Mouse (Mus musculus): Measurements from ENCODE around the gene Zfp936. TPM values are rescaled to one million over a fixed set of nuclear protein-coding genes. Genes with fewer than 3 reads are reported as not detected.
"Not testable (repeated sequence)": the region's sequence is repeated elsewhere in the genome, so short reads cannot be mapped to it uniquely, and the experiment has no call there.

The Zfp936 gene
- not detected in 2 replicates for polyA plus RNA-seq (2011; ENCODE audit: insufficient read depth, insufficient read length, low replicate concordance, missing spikeins)

- not testable (repeated sequence) for H3K27ac ChIP-seq (ENCODE audit: control insufficient read depth, insufficient read depth, low read depth, low read length, poor library complexity); H3K4me1 ChIP-seq (ENCODE audit: control insufficient read depth, insufficient read depth, low read length); H3K4me3 ChIP-seq (replicated peaks; ENCODE audit: control insufficient read depth, low read depth, low read length)
- WGBS = 79% methylated on average over 10 of the region's 10 CpGs
Observed at GRCm38 (mm10) chr7:43113929-43114328, at the start of gene Zfp936. TSS of gene Zfp936 (plus strand) at chr7:43114229.

DNA sequence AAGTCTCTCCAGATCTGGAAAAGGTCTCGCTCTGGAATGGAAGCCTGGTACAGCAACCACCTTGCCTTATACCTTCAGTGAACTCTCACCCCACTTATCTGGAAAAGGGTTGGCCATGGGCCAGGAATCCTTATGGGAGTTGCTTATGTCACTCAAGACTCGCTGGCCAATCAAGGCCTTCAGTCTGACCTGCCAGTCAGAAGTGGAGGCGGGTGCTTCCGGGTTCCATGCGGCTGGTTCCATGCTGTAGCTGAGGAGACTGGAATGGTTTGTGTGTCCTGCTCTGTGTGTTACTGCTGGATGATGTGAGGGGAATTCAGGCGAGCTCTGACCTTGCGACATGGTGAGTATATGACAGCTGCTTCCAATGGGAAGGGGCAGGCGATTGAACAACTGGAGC is 36.2 kb upstream of the Zfp936 start:
- Histone ChIP-seq H3K4me1 (ENCODE audit: control insufficient read depth, insufficient read depth, low read length) (no peaks in the 10 kb centered on the region), H3K4me3 (replicated peaks; ENCODE audit: control insufficient read depth, low read depth, low read length) (no peak overlapping the region), H3K27ac (ENCODE audit: control insufficient read depth, insufficient read depth, low read depth, low read length, poor library complexity) (no peak overlapping the region)
- WGBS = 85% methylated on average over 8 of the region's 8 CpGs
- no peak for TF ChIP-seq POLR2A (IDR thresholded peaks at IDR 0.05; ENCODE audit: borderline replicate concordance, control insufficient read depth, low read depth, low read length)
- TF ChIP-seq CTCF (IDR thresholded peaks at IDR 0.05; ENCODE audit: control insufficient read depth, insufficient read depth, low read length) = no peak

DNA sequence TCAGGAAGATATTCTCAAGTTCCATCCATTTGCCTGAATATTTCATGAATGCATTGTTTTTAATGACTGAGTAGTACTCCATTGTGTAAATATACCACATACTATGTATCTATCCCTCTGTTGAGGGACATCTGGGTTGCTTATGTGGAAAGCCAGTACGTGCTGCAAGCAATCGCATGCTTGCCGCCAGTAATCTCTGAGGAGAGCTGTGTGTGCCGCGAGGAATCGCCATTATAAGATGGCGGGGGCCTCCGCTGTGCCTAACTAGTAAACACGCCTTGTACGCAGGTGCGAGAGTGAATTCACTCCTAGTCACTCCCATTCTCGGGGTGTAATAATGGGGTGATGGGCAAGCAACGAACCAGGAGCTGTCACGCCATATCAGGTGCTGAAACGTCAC is 14.7 kb downstream of the Zfp936 start:
- WGBS = 88% methylated on average over 15 of the region's 15 CpGs
- H3K4me1 ChIP-seq (ENCODE audit: control insufficient read depth, insufficient read depth, low read length); H3K27ac ChIP-seq (ENCODE audit: control insufficient read depth, insufficient read depth, low read depth, low read length, poor library complexity); H3K4me3 ChIP-seq (replicated peaks; ENCODE audit: control insufficient read depth, low read depth, low read length): not testable (repeated sequence)

- H3K4me3 ChIP-seq (replicated peaks; ENCODE audit: control insufficient read depth, low read depth, low read length); H3K27ac ChIP-seq (ENCODE audit: control insufficient read depth, insufficient read depth, low read depth, low read length, poor library complexity); H3K4me1 ChIP-seq (ENCODE audit: control insufficient read depth, insufficient read depth, low read length): not testable (repeated sequence)
- 73% methylated on average over 4 of the region's 4 CpGs for WGBS
Observed at GRCm38 (mm10) chr7:43164121-43164520, 50.1 kb downstream of the Zfp936 start.

DNA sequence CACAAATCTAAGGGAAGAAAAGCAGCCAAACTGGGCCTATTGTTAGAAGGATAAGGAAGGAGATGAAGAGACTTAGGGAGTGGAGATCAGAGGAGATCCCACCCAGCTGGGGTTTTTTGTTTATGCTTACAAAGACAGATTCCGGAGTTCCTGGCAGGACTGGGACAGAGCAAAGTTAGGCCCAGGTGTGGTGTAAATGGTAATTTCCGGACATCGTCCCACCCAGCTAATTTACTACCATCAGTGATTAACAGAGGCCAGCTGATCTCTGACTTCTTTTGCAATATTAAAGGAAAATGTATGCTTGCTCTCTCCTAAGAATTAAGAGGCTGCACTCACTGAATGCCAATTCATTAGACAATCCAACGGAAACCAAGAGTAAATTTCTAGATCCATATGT is 53.1 kb downstream of the Zfp936 start:
- 80% methylated on average over 4 of the region's 4 CpGs for WGBS
- H3K4me3 ChIP-seq (replicated peaks; ENCODE audit: control insufficient read depth, low read depth, low read length); H3K4me1 ChIP-seq (ENCODE audit: control insufficient read depth, insufficient read depth, low read length); H3K27ac ChIP-seq (ENCODE audit: control insufficient read depth, insufficient read depth, low read depth, low read length, poor library complexity): not testable (repeated sequence)

GRCm38 (mm10) chr7:43167811-43168210 is 53.8 kb downstream of the Zfp936 start:
- not testable (repeated sequence) for H3K4me1 ChIP-seq (ENCODE audit: control insufficient read depth, insufficient read depth, low read length); H3K27ac ChIP-seq (ENCODE audit: control insufficient read depth, insufficient read depth, low read depth, low read length, poor library complexity); H3K4me3 ChIP-seq (replicated peaks; ENCODE audit: control insufficient read depth, low read depth, low read length)
- 80% methylated on average over 1 of the region's 1 CpGs for WGBS

DNA sequence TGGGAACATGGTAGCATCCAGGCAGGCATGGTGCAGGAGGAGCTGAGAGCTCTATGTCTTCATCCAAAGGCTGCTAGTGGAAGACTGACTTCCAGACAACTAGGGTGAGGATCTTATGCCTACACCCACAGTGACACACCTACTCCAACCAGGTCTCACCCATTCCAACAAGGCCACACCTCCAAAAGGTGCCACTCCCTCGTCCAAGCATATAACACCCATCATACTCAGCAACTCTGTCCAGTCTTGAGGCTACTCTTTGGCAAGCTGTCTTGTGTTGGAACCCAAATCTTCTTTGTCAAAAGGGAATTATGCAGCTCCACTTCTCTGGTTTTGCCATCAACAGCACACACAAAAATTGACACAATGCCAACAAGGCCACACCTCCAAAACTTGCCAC is 54.2 kb downstream of the Zfp936 start:
- H3K27ac ChIP-seq (ENCODE audit: control insufficient read depth, insufficient read depth, low read depth, low read length, poor library complexity); H3K4me1 ChIP-seq (ENCODE audit: control insufficient read depth, insufficient read depth, low read length); H3K4me3 ChIP-seq (replicated peaks; ENCODE audit: control insufficient read depth, low read depth, low read length): not testable (repeated sequence)
- 35% methylated on average over 1 of the region's 1 CpGs for WGBS

- no peak for TF ChIP-seq CTCF (IDR thresholded peaks at IDR 0.05; ENCODE audit: control insufficient read depth, insufficient read depth, low read length)
- Histone ChIP-seq H3K4me1 (ENCODE audit: control insufficient read depth, insufficient read depth, low read length) (no peaks in the 10 kb centered on the region), H3K27ac (ENCODE audit: control insufficient read depth, insufficient read depth, low read depth, low read length, poor library complexity) (no peak overlapping the region), H3K4me3 (replicated peaks; ENCODE audit: control insufficient read depth, low read depth, low read length) (no peak overlapping the region)
- 81% methylated on average over 14 of the region's 14 CpGs for WGBS
Observed at GRCm38 (mm10) chr7:43177003-43177702, 63.1 kb downstream of the Zfp936 start.

- not testable (repeated sequence) for H3K4me1 ChIP-seq (ENCODE audit: control insufficient read depth, insufficient read depth, low read length); H3K4me3 ChIP-seq (replicated peaks; ENCODE audit: control insufficient read depth, low read depth, low read length); H3K27ac ChIP-seq (ENCODE audit: control insufficient read depth, insufficient read depth, low read depth, low read length, poor library complexity)
- WGBS = 77% methylated on average over 7 of the region's 7 CpGs
Observed at GRCm38 (mm10) chr7:43213781-43214180, 99.8 kb downstream of the Zfp936 start.

Other genes with a start within 250 kb of the Zfp936 start
- gene Gm2381, start 247.0 kb upstream of the Zfp936 start, polyA plus RNA-seq (2011; ENCODE audit: insufficient read depth, insufficient read length, low replicate concordance, missing spikeins) = not detected in 2 replicates
- not detected in 2 replicates for gene Vmn2r63, start 180.4 kb upstream of the Zfp936 start, polyA plus RNA-seq (2011; ENCODE audit: insufficient read depth, insufficient read length, low replicate concordance, missing spikeins)
- gene Gm9268, start 95.5 kb upstream of the Zfp936 start, polyA plus RNA-seq (2011; ENCODE audit: insufficient read depth, insufficient read length, low replicate concordance, missing spikeins) = not detected in 2 replicates
- gene Zfp715, start 199.1 kb downstream of the Zfp936 start, polyA plus RNA-seq (2011; ENCODE audit: insufficient read depth, insufficient read length, low replicate concordance, missing spikeins) = 3.4 and 17.7 TPM in 2 replicates
- gene Siglecf, start 237.1 kb downstream of the Zfp936 start, polyA plus RNA-seq (2011; ENCODE audit: insufficient read depth, insufficient read length, low replicate concordance, missing spikeins) = 0.75 and 3.3 TPM in 2 replicates